Mouse (Mus musculus) adrenal gland, postnatal 10 days (tissue): ENCODE data around the gene Abca12. TPM values are rescaled to one million over a fixed set of nuclear protein-coding genes. Genes with fewer than 3 reads are reported as not detected.

Source experiments
- DNase-seq: peaks from one replicate; pipeline ENCODE4 v3.0.0; 2021; ENCODE audit warnings: mixed read lengths
- long read RNA-seq, 2 experiments: library from polyadenylated mRNA; stranded (forward); transcript quantifications; one replicate each; pipeline ENCODE4 v2.0.0; 2021
- total RNA-seq, 2 experiments: library from RNA; stranded (reverse); gene quantifications; 2 replicates each; pipeline ENCODE4 v1.2.3; 2021

Gene Abca12
- total RNA-seq = under 1 TPM in 1 of 2 experiments, not detected in 1; 0.03 TPM
- long read RNA-seq, experiment 1 = 0 reads
- long read RNA-seq, experiment 2 = 0 reads

DNA sequence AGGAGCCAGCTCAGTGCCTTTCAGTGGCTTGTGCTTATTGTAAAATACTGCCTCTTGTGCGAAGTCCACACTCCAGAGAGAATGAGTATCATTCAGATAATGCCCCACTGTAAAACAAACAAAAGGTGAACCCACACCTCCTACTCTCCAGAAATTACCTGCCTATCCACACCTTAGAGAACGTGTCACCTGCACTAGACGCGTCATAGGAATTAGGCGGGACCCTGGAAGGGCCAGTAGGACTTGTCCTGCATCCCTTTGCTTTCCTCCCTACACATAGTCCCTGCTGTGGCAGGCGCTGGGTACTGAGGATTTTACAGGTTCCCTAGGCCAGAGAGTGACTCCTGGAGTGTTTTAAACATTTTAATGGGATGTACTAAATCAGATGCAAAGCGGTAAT, at the start of gene Abca12:
Gene Abca12, minus strand, starts transcription at position 101 of the 400 bp plus-strand sequence.
- no peak for DNase-seq

DNA sequence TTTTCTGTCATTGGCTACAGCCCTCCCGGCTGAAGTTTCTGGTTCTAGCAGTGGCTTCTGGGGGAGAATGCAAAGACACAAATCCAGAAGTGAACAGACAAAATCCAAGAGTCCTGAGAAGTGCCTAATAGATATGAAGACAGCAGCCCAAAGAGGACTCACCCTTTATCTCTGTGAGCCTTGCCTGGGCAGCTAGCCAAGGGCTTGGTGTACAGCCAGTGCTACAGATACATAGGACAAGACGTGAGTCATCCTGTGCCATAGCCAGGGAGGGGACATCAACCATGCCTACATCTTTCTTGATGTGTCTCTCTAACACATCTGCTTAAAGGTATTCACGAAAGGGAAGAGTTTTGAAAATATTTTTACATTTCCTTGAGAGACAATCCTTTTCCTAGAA, 43.3 kb upstream of the Abca12 start:
- peak; percentile 35 for DNase-seq

DNA sequence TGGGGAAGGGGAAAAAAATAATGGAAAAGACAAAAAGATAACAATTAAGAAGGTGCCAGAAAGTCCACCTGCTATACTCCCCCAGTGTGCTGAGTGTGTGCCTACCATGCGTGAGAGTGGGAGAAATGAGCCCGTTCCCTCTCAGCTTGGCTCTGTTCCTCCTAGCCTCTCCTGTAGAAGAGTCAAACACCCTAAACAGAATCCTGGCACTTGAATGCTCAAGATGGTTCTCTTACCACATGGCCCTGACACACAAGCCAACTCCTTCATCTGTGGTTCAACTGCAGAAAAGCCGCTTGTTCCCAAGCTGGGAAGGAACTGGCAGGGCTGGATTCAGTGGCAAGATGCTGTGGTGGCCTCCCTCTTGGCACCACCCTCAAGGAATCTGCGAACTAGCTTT, 32.7 kb upstream of the Abca12 start:
- DNase-seq = no peak

DNA sequence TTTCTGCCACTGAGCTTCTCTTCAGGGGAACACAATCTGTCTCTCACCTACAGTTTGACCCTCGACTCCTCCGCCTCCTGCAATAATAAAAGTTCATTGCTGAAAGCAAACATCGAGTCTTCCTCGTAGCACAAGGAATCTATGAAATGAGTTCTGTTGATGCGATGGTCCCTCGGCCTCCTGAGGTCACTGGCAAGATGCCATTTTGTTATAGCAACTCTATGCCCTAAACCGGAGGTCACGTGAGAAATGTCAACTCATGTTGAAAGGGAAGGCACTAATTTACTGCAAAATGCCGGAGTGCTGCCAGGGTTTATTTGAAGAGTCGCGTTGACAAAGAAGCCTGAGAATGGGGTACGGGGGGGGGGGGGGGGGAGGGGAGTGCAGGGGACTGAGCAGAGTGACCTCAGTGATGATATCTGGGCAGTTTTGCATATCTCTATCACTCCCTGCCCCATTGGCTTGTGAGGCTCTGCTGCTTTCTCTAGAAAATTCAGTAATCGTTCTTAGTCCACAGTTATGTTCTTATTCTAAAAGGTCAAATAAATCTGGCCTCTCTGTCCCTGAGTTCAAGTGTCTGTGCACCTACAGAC, 7.1 kb upstream of the Abca12 start:
- no peak for DNase-seq

DNA sequence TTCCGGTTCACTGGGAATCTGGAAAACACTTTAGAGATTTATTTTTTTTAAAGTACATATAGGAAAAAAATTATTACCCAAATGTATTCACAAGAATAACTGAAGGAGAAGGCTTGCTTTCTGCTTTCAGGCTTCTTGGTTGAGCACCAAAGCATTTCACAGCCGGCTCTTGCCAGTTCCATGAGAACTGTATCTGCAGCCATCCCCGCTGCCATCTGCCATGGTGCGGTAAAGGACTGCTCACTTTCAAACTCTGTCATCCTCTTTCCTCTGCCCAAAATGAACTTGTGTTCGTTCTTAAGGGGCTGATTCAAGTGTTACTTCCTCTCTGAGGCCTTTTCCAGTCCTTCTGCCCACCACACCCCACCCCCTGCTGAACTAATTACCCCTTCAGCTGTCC, 3.8 kb upstream of the Abca12 start:
- no peak for DNase-seq

DNA sequence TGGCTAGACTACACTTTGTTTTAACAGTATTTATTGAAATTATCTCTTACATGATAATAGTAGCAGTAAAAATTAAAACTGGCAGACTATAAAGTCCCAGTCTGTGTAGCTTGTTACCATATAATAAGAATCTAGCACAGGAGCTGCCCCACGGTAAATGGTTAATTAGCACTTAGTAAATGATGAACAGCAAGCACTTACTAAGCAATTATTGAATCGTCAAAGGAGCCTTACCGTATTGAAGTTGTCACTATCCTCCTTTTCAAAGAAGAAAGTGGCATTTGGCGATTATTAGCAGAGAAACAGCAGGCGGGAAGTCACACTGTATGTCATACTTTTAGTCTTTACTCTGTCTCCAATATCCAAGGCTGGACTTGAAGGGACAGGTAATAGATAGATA, 3.2 kb upstream of the Abca12 start:
- DNase-seq = no peak

DNA sequence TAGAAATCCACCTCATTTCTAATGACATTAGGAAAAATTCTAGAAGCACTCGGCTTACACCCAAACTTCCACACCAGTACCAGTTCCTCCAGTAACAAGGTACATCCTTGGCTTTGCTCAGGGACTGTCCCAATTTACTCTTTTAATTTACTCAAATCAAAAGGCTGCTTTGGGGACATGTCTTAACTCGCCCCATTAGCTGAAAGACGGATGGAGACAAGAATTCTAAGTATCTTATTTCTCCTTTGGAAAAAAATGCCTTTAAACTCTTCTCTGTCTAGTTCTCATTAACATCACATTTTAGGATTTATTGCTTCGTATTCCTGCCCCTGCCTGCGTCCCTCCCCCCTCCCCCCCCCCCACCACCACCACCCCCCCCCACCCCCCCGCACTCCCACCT, 626 bp downstream of the Abca12 start:
- DNase-seq = no peak

DNA sequence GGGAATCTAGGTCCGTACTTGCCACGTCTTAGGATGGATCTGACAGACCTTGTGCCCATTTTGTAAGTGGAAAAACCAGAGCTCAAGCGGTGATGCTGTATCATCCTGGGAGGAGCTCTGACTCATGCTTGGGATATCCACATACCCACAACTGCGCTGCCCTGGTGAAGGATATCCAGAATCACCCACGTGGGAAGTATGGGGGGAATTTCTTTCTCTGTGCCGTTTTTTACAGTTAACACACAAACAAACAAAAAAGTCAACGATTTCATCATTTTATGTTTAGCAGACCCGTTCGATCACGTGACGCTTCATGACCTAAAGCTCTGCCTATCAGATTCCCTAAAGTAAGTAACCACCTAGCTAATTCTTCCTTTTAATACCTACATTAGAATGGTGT, 1.6 kb downstream of the Abca12 start:
- DNase-seq = no peak

DNA sequence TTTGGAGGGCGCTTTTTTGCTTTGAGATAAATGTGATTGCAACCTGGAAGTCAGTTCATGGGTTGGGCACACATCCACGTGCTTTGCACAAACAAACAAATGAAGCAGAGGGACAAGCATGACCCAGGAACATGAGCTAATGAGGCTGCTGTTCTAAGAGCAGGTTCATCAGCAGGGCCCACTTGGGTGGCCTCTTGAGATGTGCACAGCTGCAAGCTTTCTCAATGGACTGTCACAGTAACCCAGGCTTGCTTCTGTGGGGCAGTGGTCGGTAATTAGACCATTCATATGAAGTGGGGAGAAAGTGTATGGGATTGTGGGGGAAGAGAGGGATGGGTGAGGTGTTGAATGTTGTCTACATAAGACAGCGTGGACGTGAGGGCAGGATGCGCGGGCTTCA, 7.0 kb downstream of the Abca12 start:
- DNase-seq = no peak

DNA sequence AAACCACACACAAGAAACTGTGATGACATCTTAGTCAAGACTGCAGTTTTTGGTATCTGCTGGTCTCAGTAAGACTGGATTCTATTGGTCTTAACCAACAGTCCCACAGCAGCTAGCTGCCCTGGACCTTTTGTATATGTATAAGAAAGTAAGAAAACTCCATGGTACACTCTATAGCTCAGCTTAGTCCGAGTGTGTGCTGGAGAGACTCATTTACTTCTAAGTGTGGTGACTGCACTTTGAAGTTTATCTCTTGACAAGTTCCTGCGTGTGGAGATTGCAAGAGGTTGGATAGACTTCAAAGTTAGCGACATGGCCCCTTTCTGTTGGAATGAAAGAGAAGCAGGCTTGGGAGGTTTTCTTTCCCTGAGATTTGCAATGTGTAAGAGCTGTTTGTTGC, 17.1 kb downstream of the Abca12 start:
- DNase-seq = no peak

DNA sequence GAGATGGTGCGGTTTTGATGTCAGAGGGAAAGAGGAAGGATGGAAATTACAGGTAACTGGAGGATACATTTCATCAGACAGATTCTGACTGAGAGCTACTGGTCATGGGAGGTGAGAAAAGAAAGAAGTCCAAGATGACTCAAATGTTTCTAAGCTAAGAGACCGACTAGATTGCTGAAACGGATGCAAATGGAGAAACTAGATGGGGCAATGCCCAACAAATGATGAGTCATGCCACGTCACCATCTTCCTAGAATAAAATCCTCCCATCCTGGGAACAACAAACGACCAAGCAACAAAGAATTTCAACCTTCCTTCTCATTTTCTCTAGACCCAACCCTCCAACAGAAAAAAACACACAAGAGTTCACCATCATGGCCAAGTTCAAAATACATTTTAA, 18.6 kb downstream of the Abca12 start:
- DNase-seq = no peak

DNA sequence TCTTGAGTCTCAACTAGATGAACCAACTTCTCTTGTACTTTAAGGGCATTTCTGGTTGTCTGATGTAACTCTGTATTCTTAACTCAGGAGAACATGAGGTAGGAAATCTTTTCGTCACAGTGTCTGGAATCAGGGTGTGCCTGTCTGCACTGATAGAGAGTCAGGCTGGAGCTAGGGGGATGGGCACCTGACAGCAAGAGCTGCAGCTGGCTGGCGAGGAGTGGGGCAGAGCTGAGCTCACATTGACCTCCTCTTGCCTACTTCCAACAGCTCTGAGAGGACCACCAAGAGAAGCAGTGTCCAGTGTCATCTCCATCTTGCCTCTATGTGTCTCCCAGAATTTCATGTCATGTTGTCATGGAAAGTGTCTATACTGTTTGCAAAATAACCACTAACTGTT, 20.5 kb downstream of the Abca12 start:
- no peak for DNase-seq

DNA sequence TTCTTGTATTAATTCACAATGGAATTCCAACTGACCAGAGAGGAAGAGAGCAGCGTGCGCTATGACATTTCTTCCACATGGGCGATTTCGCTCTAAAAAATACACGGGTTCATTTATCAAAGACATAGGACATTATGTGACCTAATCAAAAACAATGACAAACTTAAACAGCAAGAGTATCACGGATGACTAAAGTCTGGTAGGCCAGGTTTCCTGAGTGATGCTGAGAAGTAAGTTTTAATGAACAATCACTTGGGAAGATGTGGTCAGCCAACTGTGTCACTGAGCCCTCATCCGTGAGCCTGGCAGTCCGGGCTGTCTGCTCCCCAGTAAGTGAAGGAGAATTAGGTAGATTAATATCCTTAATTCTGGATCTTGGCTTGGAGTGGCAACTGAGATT, 21.2 kb downstream of the Abca12 start:
- no peak for DNase-seq

DNA sequence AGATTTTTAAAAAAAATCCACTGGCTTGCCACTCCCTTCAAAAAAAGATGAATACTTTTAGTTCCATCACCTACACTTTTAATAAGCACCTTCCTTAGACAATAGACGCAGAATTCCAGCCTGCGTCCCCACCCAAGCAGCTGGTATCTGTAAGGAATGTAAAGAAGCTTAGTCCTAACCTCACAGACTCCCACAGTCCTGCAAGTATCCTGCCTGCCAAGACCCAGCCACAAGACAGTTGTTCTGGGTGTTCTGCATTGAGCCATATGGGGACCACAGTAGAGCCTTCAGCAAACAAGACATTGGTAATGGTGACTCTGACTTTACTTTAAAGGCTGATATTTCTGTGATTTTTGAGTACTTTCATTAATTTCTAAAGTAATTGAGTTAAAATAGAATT, 22.2 kb downstream of the Abca12 start:
- no peak for DNase-seq

DNA sequence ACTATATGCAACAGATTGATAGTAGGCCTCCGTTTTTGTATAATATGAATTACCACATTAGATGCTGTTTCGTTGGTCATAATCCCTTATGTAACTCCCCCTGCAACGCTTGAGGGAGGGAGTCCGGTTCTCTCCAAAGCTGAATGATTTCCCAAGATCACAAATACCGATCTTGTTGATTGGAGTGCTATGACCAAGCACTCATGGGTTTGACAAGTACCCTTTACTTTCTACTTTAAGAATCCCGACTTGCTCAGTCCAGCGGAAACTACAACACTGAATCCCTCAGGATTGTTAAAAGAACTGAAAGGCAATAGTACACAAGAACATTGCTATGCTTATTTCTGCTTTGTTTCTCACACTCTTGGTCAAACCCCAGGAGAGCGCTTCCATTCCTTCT, 28.1 kb downstream of the Abca12 start:
- no peak for DNase-seq

DNA sequence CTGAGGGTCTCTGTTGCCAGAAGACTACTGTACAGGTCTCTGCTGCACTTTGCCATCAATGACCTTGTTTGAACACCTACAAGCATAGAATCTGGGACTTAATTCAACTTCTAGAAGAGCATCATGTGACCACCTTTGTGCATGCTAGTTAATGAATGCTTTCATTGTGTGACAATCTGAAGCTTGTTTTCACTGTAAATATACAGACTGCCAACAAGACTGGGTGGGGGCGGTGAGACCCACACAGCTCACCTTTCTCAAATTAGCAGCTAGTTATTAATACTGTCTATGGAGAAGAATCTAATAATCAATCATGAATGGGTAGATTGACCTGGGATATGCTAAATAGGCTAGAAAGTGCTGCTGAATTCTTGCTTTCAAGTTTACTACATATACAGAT, 30.6 kb downstream of the Abca12 start:
- no peak for DNase-seq

DNA sequence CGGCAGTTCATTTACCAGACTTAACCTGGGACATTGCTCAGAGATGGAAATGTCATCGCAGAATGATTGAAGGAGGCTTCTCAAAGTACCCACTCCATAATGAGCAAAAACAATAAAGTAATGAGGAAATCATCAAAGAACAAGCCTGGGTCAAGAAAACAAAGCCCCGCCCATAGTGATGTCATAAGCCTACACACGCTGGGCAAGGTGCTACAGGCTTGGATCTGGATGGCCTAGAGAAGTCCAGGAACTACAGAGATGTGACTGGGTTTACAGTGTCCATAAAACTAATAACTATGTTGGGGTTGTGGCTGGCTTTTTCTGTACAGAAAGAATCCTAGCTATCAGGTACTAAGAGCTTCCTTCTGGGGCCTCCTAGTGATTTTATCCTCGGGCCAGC, 41.6 kb downstream of the Abca12 start:
- no peak for DNase-seq

DNA sequence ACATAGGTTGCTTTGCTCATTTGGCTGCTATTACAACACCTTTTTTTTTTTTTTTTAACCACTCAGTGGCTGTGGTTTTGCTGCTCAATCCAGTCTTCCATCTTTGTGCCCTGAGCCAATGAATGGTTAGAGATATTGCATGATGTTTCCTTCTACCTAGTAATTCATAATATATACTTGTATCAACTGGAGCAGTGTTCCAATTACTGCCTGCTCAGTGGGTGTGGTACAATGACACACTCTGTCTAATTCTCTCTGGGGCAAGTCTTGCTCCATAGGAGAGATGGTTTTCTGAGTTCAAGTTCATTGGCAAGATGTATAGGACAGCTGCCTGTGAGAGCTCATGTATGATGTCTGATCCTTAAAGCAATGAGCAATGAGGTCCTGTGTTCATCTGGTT, 44.4 kb downstream of the Abca12 start:
- no peak for DNase-seq

DNA sequence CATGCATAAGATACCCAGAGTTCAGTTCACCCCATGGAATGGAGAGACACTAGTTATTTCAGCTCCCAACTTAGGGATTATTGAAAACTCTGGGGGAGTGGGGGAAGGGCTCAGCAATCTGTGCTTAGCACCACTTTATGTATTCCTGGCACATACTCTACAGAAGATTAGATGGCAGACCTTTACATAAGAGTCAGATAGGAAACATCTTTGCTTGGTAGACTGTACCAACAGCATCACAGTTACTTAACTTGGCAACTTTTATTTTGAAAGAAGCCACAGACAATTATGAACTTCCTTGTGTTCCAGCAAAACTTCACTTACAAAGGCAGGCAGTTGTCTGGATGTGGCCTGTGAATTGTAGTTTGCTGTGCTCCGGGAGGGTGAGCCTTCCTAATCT, 46.9 kb downstream of the Abca12 start:
- DNase-seq = no peak

DNA sequence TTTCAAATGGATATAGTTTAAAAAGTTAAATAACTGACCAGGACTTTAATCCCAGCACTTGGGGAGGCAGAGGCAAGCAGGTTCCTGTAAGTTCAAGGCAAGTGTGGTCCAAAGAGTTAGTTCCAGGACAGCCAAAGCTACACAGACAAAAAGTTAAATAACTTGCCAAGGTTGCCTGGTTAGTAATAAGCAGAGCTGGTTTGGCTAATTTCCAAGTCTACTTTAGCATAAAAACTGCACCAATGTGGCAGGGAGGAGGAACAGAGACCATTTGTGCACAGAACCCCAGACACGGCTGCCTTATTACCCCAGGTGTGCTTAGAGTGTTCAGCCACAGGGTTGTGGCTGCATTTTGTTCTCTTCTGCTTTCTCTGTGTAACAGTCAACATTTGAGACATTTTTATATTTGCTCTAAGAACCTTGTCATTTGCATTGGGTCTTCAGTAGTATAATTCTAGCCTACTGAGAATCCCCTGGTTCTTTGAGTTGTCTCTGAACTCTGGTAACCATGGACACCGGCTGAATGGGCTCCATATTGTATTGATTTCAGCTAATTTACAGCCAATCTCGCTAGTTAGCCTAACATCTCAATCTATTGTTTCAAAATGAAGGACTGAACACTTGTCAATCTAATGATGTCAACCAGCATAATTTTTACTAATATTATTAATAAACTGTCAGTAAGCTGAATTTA, 71.7 kb downstream of the Abca12 start:
- no peak for DNase-seq

DNA sequence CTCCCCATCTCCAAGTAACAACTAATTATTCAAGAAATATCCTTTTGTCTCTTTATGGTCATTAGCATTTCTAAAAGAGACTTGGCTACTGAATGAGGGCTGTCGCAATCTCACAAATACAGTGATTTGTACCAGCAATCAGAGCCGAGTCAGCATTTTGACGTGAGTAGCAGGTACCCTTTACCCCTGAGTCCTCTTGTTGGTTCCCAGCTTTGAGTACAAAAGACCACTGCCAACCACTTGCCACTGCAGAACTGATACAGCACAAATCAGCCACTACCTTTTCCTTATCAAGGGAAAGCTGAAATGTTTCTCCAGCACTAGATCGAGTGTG, 72.5 kb downstream of the Abca12 start:
- DNase-seq = no peak

DNA sequence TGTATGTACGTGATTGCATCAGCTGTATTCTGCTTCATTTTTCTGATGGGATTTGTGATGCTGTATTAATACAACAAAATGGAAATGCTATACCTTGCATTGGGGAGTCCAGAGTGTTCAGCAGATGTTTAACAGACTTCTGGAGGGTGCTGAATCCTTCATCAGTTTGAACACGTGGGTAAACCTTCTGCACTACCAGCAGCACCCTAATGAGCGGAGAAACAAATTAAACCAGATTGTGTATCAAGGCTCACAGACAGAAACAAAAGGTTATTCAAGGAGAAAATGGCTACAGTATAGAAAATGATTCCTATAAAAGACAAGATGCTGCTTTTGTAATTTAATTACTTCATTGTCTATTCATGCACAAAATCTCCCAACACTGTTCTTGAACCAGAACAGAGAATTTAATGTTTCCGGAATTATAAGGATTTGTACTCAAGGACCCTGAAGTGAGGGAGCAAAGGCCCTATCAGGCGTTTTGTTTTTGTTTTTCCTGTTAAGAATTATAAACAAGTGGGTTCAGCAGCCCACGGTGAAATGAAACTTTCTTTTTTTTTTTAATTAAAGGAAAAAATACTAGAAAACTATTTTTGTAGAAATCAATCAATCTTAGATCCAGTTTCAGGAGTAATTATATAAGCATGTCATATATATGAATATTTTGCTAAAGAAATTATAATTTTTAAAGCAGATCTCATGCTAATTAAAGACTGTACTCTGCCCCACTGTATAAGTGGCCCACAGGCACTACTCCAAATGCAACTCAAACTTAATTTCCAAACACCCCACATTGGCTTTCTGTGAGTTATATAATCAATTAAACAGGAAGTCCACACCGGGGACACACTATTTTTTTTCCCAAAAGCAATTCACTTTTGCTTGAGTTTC, 73.1 kb downstream of the Abca12 start:
- no peak for DNase-seq

DNA sequence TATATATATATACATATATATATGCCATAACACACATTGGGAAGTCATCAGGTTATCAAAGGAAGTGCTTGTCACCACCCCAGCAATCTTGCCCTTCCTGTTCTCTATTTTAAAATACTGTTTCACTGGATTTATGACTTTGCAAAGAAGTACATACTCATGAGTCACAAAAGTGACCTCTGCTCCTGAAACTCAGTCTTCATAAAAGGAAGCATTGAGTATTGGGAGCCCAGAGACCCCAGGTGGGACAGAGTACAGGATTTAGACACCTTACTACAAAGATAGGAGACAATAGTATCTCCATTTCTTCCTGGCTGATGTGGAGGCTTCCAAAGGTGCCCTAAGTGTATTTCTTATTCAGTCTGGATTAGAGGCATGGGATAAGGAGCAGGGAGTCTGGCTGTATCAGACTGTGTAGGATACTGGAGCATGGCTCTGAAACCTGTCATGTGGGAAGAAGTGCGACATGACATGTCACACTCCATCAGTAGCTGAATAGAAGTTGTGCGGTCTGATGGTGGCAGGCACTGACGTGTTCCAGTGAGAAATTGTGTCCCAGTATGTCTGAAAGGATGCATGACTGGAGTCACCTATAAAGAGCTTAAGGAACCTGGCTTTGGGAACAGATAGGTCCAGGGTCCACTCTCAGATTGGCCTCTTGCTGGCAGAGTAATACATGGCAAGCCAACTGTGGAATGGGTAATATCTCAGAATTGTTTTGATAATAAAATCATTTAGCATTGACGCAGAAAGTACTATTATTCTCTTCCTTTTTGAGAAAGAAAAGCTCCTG, 76.0 kb downstream of the Abca12 start:
- DNase-seq = no peak
